25 mouse cellular contexts compared by ENCODE assay signal in the genomic region with DNA sequence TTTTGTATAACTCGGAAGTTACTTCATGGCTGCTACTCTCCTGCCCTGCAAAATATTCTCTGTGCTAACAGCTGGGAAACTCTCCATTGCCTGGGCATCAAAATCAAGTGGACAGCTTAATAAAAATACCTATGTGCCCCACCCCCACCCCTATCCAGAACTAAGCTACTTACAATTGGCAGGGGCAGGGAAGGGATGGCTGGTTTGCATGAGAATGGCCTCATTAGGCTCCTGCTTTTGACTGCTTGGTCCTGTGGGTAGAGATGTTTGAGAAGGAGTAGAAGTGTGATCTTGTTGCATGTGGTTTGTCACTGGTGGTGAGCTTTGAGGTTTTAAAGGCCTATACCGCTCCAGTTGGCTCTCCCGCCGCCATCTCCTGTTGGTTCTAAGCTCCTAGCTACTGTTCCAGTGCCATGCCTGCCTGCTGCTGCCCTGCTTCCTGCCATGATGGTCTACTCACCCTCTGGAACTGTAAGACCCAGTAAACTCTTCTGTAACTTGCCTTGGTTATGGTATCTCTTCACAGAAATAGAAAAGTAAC. TPM values are rescaled to one million over a fixed set of nuclear protein-coding genes. Genes with fewer than 3 reads are reported as not detected.
A peak's percentile ranks its signal among the peaks of the same experiment; 100 is the strongest.
DNase-seq lines count a peak whose midpoint lies in the region; ATAC-seq and TF ChIP-seq lines count a peak whose summit lies in the region.
"Had no signal": no experiment of that assay in that cellular context is flagged by ENCODE, and none has a peak within 500 bp of the region (broad histone marks: within the 10 kb centered on the region; RNA-seq: fewer than 3 reads in every experiment).

No protein-coding gene starts in this region.

- WGBS in liver, embryonic 14.5 days (ENCODE audit: insufficient replicate concordance): 89% methylated on average over 4 of the region's 4 CpGs
- WGBS in liver, postnatal 0 days (ENCODE audit: insufficient replicate concordance): 90% methylated on average over 4 of the region's 4 CpGs
- WGBS in liver, embryonic 16.5 days (ENCODE audit: insufficient replicate concordance): 85% methylated on average over 4 of the region's 4 CpGs
- 95% methylated on average over 4 of the region's 4 CpGs for WGBS in heart, adult 2 months

- TF ChIP-seq EP300 in liver, embryonic 14.5 days (IDR thresholded peaks at IDR 0.05; ENCODE audit: low read depth): no peak
- TF ChIP-seq EP300 in liver, postnatal 0 days (IDR thresholded peaks at IDR 0.05; ENCODE audit: low read depth): no peak
- TF ChIP-seq EP300 in MEL (IDR thresholded peaks at IDR 0.05; ENCODE audit: low read depth in 1 of 2, low read length in 2 of 2): no peak
- TF ChIP-seq EP300 in heart, adult 2 months (IDR thresholded peaks at IDR 0.05; ENCODE audit: insufficient read depth, low read depth, low read length): no peak

- H3K9ac ChIP-seq in liver, embryonic 14.5 days (replicated peaks): 0 out of 2 replicates have a peak overlapping the region, but pooled peaks have one; percentile 36
- no peak overlapping the region for H3K9ac ChIP-seq in liver, postnatal 0 days (replicated peaks)
- no peak overlapping the region for H3K9ac ChIP-seq in MEL (ENCODE audit: control insufficient read depth, low read depth, low read length, poor library complexity, severe bottlenecking)
- no peak overlapping the region for H3K9ac ChIP-seq in liver, embryonic 16.5 days (ENCODE audit: low read depth, low read length)
- H3K9ac ChIP-seq in heart, adult 2 months (ENCODE audit: low read depth, low read length): no peak overlapping the region
- H3K9ac ChIP-seq: embryonic facial prominence, embryonic 13.5 days; forebrain, embryonic 12.5 days; hindbrain, embryonic 14.5 days; limb, embryonic 15.5 days; midbrain, embryonic 15.5 days had no signal

- peak overlapping the region; percentile 48; the same call in 1 of the 2 replicates for H3K4me2 ChIP-seq in liver, embryonic 14.5 days (ENCODE audit: low read depth)
- H3K4me2 ChIP-seq in liver, postnatal 0 days (ENCODE audit: low read depth, low read length): no peak overlapping the region
- H3K4me2 ChIP-seq in liver, embryonic 16.5 days (ENCODE audit: low read depth, low read length): no peak overlapping the region
- H3K4me2 ChIP-seq: embryonic facial prominence, embryonic 13.5 days; forebrain, embryonic 12.5 days; hindbrain, embryonic 14.5 days; limb, embryonic 15.5 days; midbrain, embryonic 15.5 days had no signal

- intact Hi-C loops in heart, adult 2 months (cut with DNase I): loop anchor here (2.0 to 5.0 kb wide), 4 partner anchors 30 to 279 kb away; no protein-coding TSS in a partner anchor

- no peak for TF ChIP-seq POLR2A in MEL (IDR thresholded peaks at IDR 0.05; ENCODE audit: control insufficient read depth in 1 of 2, insufficient read depth in 1 of 2, low read depth in 1 of 2, low read length in 2 of 2, poor library complexity in 1 of 2)
- no peak for TF ChIP-seq POLR2A in heart, adult 2 months (IDR thresholded peaks at IDR 0.05; ENCODE audit: insufficient read depth, low read depth, low read length)

- no peak for ATAC-seq in liver, embryonic 14.5 days (ENCODE audit: insufficient read depth)
- ATAC-seq in liver, postnatal 0 days: no peak
- ATAC-seq in liver, embryonic 16.5 days (ENCODE audit: low read depth): no peak
- ATAC-seq: midbrain, embryonic 15.5 days had no signal

- peaks cover 56 to 61% of the 10 kb centered on the region in 2 experiments for H3K4me1 ChIP-seq in liver, embryonic 14.5 days (replicated peaks; ENCODE audit: control insufficient read depth in 2 of 2, insufficient read depth in 2 of 2, low read length in 1 of 2)
- peaks cover 40% of the 10 kb centered on the region for H3K4me1 ChIP-seq in liver, postnatal 0 days (ENCODE audit: insufficient read depth)
- peaks cover 15% of the 10 kb centered on the region for H3K4me1 ChIP-seq in E14TG2a.4 (replicated peaks; ENCODE audit: low read depth, low read length)
- peaks cover 18 to 19% of the 10 kb centered on the region in 2 experiments for H3K4me1 ChIP-seq in MEL (ENCODE audit: control insufficient read depth in 1 of 2, insufficient read depth in 2 of 2, low read length in 2 of 2)
- H3K4me1 ChIP-seq in liver, embryonic 16.5 days (ENCODE audit: control insufficient read depth, low read depth, low read length): peaks cover 55% of the 10 kb centered on the region
- no peaks in the 10 kb centered on the region for H3K4me1 ChIP-seq in heart, adult 2 months (ENCODE audit: control insufficient read depth, insufficient read depth, low read length)
- H3K4me1 ChIP-seq: embryonic facial prominence, embryonic 13.5 days; forebrain, embryonic 12.5 days; heart, embryonic 10.5 days; limb, embryonic 15.5 days; midbrain, embryonic 15.5 days had no signal

- H3K36me3 ChIP-seq in liver, embryonic 14.5 days (replicated peaks; ENCODE audit: control insufficient read depth, insufficient read depth, low read depth): no peaks in the 10 kb centered on the region
- H3K36me3 ChIP-seq in liver, postnatal 0 days (replicated peaks; ENCODE audit: insufficient read depth, low read length): no peaks in the 10 kb centered on the region; the same call in 1 of the 2 replicates
- no peaks in the 10 kb centered on the region for H3K36me3 ChIP-seq in E14TG2a.4 (ENCODE audit: insufficient read depth, low read length)
- peaks cover 0 to 33% of the 10 kb centered on the region in 2 experiments; a peak in 2 of 4 replicates for H3K36me3 ChIP-seq in MEL (ENCODE audit: control insufficient read depth in 1 of 2, insufficient read depth in 2 of 2, low read length in 2 of 2)
- H3K36me3 ChIP-seq in liver, embryonic 16.5 days (ENCODE audit: control insufficient read depth, insufficient read depth): no peaks in the 10 kb centered on the region
- no peaks in the 10 kb centered on the region for H3K36me3 ChIP-seq in heart, adult 2 months (ENCODE audit: control insufficient read depth, insufficient read depth, low read length)
- H3K36me3 ChIP-seq: forebrain, embryonic 12.5 days; heart, embryonic 10.5 days had no signal

- DNase-seq in liver, embryonic 14.5 days (ENCODE audit: low read depth in 3 of 3, low spot score in 3 of 3): no peak
- DNase-seq in liver, postnatal 0 days: no peak
- DNase-seq in MEL (ENCODE audit: low read depth, low spot score): no peak
- no peak for DNase-seq in kidney, postnatal 25 days
- DNase-seq in heart, adult 2 months: no peak
- DNase-seq: B cell, adult 2 months; cerebellum, adult 18-20 months; cerebellum, postnatal 14 days; embryo, embryonic 11 days; heart, postnatal 4 days; kidney, adult 2 months; left cerebral cortex, postnatal 4 days; lung, postnatal 4 days; right cerebral cortex, postnatal 4 days had no signal

- no peaks in the 10 kb centered on the region for H3K27me3 ChIP-seq in liver, embryonic 14.5 days (ENCODE audit: control insufficient read depth, insufficient read depth, low read length)
- H3K27me3 ChIP-seq in liver, postnatal 0 days (ENCODE audit: insufficient read depth, low read length): no peaks in the 10 kb centered on the region
- H3K27me3 ChIP-seq in E14TG2a.4 (ENCODE audit: insufficient read depth, low read length): no peaks in the 10 kb centered on the region
- H3K27me3 ChIP-seq in MEL (ENCODE audit: control insufficient read depth in 1 of 2, insufficient read depth in 2 of 2, low read length in 2 of 2): no peaks in the 10 kb centered on the region
- H3K27me3 ChIP-seq in liver, embryonic 16.5 days (ENCODE audit: control insufficient read depth, insufficient read depth, low read depth, low read length): no peaks in the 10 kb centered on the region
- no peaks in the 10 kb centered on the region for H3K27me3 ChIP-seq in heart, adult 2 months (ENCODE audit: control insufficient read depth, insufficient read depth, low read length)
- H3K27me3 ChIP-seq: embryonic facial prominence, embryonic 13.5 days; forebrain, embryonic 12.5 days; limb, embryonic 15.5 days; midbrain, embryonic 15.5 days had no signal

- TF ChIP-seq RAD21 in MEL (IDR thresholded peaks at IDR 0.05; ENCODE audit: low read depth, low read length): no peak

- TF ChIP-seq CTCF in liver, embryonic 14.5 days (IDR thresholded peaks at IDR 0.05; ENCODE audit: low read depth): no peak
- TF ChIP-seq CTCF in liver, postnatal 0 days (IDR thresholded peaks at IDR 0.05; ENCODE audit: low read depth): no peak
- TF ChIP-seq CTCF in E14TG2a.4 (conservative IDR thresholded peaks at IDR 0.05; ENCODE audit: low read length) (no peak), MEL (IDR thresholded peaks at IDR 0.05 in 2 of 3, conservative IDR thresholded peaks at IDR 0.05 in 1 of 3; ENCODE audit: control insufficient read depth in 1 of 3, insufficient read depth in 1 of 3, low read depth in 2 of 3, low read length in 3 of 3, poor library complexity in 1 of 3, severe bottlenecking in 1 of 3) (no peak)
- no peak for TF ChIP-seq CTCF in heart, adult 2 months (IDR thresholded peaks at IDR 0.05)

- no peak overlapping the region for H3K4me3 ChIP-seq in liver, embryonic 14.5 days (ENCODE audit: insufficient read depth in 1 of 2, low read depth in 2 of 2, low read length in 2 of 2)
- no peak overlapping the region for H3K4me3 ChIP-seq in liver, postnatal 0 days (ENCODE audit: low read depth, low read length)
- peak overlapping the region; percentile 5; the same call in 1 of the 2 replicates for H3K4me3 ChIP-seq in E14TG2a.4 (replicated peaks; ENCODE audit: low read length)
- H3K4me3 ChIP-seq in MEL (ENCODE audit: control insufficient read depth in 1 of 2, insufficient read depth in 1 of 2, low read depth in 2 of 2, low read length in 2 of 2): no peak overlapping the region
- no peak overlapping the region for H3K4me3 ChIP-seq in liver, embryonic 16.5 days (ENCODE audit: low read depth, low read length)
- H3K4me3 ChIP-seq in heart, adult 2 months: no peak overlapping the region
- H3K4me3 ChIP-seq: embryonic facial prominence, embryonic 13.5 days; erythroblast, embryonic 14.5 days; forebrain, embryonic 12.5 days; heart, embryonic 10.5 days; limb, embryonic 15.5 days; midbrain, embryonic 15.5 days; myocyte had no signal

- no peaks in the 10 kb centered on the region for H3K79me2 ChIP-seq in MEL (ENCODE audit: control insufficient read depth, insufficient read depth, low read length, poor library complexity)
- H3K79me2 ChIP-seq in heart, adult 2 months (replicated peaks; ENCODE audit: control insufficient read depth, insufficient read depth, low read length): 0 out of 2 replicates have a peak, but pooled peaks cover 1% of the 10 kb centered on the region

- H3K9me3 ChIP-seq in liver, embryonic 14.5 days (ENCODE audit: control insufficient read depth, low read length): no peaks in the 10 kb centered on the region
- H3K9me3 ChIP-seq in liver, postnatal 0 days (ENCODE audit: low read length): no peaks in the 10 kb centered on the region
- H3K9me3 ChIP-seq in E14TG2a.4 (ENCODE audit: low read length) (no peaks in the 10 kb centered on the region), MEL (replicated peaks; ENCODE audit: insufficient read depth, low read length) (no peaks in the 10 kb centered on the region)
- H3K9me3 ChIP-seq in liver, embryonic 16.5 days (replicated peaks; ENCODE audit: control insufficient read depth, low read length): no peaks in the 10 kb centered on the region
- H3K9me3 ChIP-seq: embryonic facial prominence, embryonic 13.5 days; forebrain, embryonic 12.5 days; heart, embryonic 10.5 days; limb, embryonic 15.5 days; midbrain, embryonic 15.5 days had no signal

- peak overlapping the region; percentile 98 for H3K27ac ChIP-seq in liver, embryonic 14.5 days
- no peak overlapping the region for H3K27ac ChIP-seq in liver, postnatal 0 days (ENCODE audit: low read depth)
- peak overlapping the region; percentile 31; the same call in 1 of the 2 replicates for H3K27ac ChIP-seq in MEL (ENCODE audit: control insufficient read depth, low read depth, low read length)
- peak overlapping the region; percentile 98 for H3K27ac ChIP-seq in liver, embryonic 16.5 days (ENCODE audit: low read length)
- H3K27ac ChIP-seq in heart, adult 2 months: no peak overlapping the region
- H3K27ac ChIP-seq: embryonic facial prominence, embryonic 13.5 days; forebrain, embryonic 12.5 days; heart, embryonic 10.5 days; hindbrain, embryonic 14.5 days; kidney, postnatal 0 days; limb, embryonic 15.5 days; midbrain, embryonic 15.5 days had no signal

RNA-seq across cellular contexts. Expression of a gene that starts 31.8 kb away (rescaled TPM):
- 54.3 and 82.5 TPM in 2 replicates for polyA plus RNA-seq in liver, embryonic 14.5 days (2012; rRNA removed)
- polyA plus RNA-seq in liver, embryonic 14.5 days (2014; fragmentation: Nextera tagmentation; extraction: Ambion mirVana): 331 and 345 TPM in 2 replicates
- polyA plus RNA-seq in liver, postnatal 0 days (2015; fragmentation: Nextera tagmentation; extraction: Ambion mirVana): 285 and 286 TPM in 2 replicates
- 57.5 and 86.6 TPM in 2 replicates for total RNA-seq in MEL (2012; rRNA removed)
- 10 to 100 TPM; 45.9 to 51.7 TPM for polyA plus RNA-seq in MEL (2012; ENCODE audit: insufficient read depth in 1 of 2, insufficient read length in 2 of 2, low read depth in 1 of 2, low replicate concordance in 2 of 2, missing spikeins in 1 of 2)
- polyA plus RNA-seq in liver, embryonic 16.5 days (2015; fragmentation: Nextera tagmentation; extraction: Ambion mirVana): 286 and 291 TPM in 2 replicates
- total RNA-seq in heart, adult 2 months (2021): 10 to 100 TPM; 76.5 to 87.1 TPM
- polyA plus RNA-seq in heart, adult 2 months (2012; rRNA removed): 30.9 and 49.3 TPM in 2 replicates

Comparison
In these comparisons a context has a peak if more than half of its experiments do, and no peak if none do; other contexts are left out.
1. H3K27ac ChIP-seq: peak in liver, embryonic 14.5 days (single experiment), MEL (single experiment) and liver, embryonic 16.5 days (single experiment); none in liver, postnatal 0 days (single experiment) and heart, adult 2 months (single experiment).